Mouse (Mus musculus) hindbrain, postnatal 0 days (tissue): ENCODE data around the gene Dppa5a. TPM values are rescaled to one million over a fixed set of nuclear protein-coding genes. Genes with fewer than 3 reads are reported as not detected.
"Not testable (repeated sequence)": the region's sequence is repeated elsewhere in the genome, so short reads cannot be mapped to it uniquely, and the experiment has no call there.

Experiments used
- ATAC-seq: fragments of 200-750 bp; cut with Nextera tagmentation; 2 replicates; pipeline ENCODE4 v1.8.0; 2017; ENCODE audit warnings: mild to moderate bottlenecking, moderate TSS enrichment, moderate library complexity
- DNase-seq: peaks from one replicate; pipeline ENCODE4 v3.0.0-alpha.2; 2015; ENCODE audit warnings: low spot score
- H3K27ac ChIP-seq: fragments of 300-500 bp; sonication (generic); 2 replicates; pipeline ENCODE4 v1.5.1; 2014; ENCODE audit warnings: mild to moderate bottlenecking
- H3K27me3 ChIP-seq: fragments of 300-500 bp; sonication (generic); 2 replicates; pipeline ENCODE4 v1.6.1; 2014; ENCODE audit warnings: low read length, mixed read lengths; ENCODE audit not compliant: insufficient read depth
- H3K36me3 ChIP-seq: fragments of 300-500 bp; sonication (generic); 2 replicates; pipeline ENCODE4 v1.6.1; 2014; ENCODE audit warnings: low read length, mixed read lengths; ENCODE audit not compliant: insufficient read depth
- H3K4me1 ChIP-seq: fragments of 300-500 bp; sonication (generic); 2 replicates; pipeline ENCODE4 v1.6.1; 2014; ENCODE audit warnings: antibody characterized with exemption, low read length, mixed read lengths; ENCODE audit not compliant: insufficient read depth
- H3K4me2 ChIP-seq: fragments of 300-500 bp; sonication (generic); 2 replicates; pipeline ENCODE4 v1.6.1; 2014; ENCODE audit warnings: low read depth, mild to moderate bottlenecking, low read length, moderate library complexity, mixed read lengths
- H3K4me3 ChIP-seq: fragments of 300-500 bp; sonication (generic); 2 replicates; pipeline ENCODE4 v1.5.1; 2014; ENCODE audit warnings: low read length
- H3K9ac ChIP-seq: fragments of 300-500 bp; sonication (generic); replicated peaks from 2 replicates; pipeline ENCODE4 v1.6.1; 2014; ENCODE audit warnings: mild to moderate bottlenecking, low read length, moderate library complexity, mixed read lengths
- H3K9me3 ChIP-seq: fragments of 300-500 bp; sonication (generic); 2 replicates; pipeline ENCODE4 v1.6.1; 2016; ENCODE audit warnings: low read length, mixed read lengths
- CTCF ChIP-seq: IDR thresholded peaks from 2 replicates; pipeline ENCODE4 v1.5.1; 2016; ENCODE audit warnings: antibody characterized with exemption, control low read depth, low read depth
- WGBS: fragments of 180-500 bp; shearing (Covaris S2); extraction: QIAGEN DNeasy Blood & Tissue Kit; methylation state at CpG from one replicate; pipeline ENCODE4 v1.1.7; 2014; 5-methylcytosine and 5-hydroxymethylcytosine counted together
- polyA plus RNA-seq: library from polyadenylated mRNA; unstranded; fragments of >200 nt; fragmentation: Nextera tagmentation; extraction: Ambion mirVana; gene quantifications from 2 replicates; pipeline ENCODE4 v1.2.1, GENCODE M21; 2015
- total RNA-seq: library from RNA; depleted of rRNA; stranded (reverse); fragments of >200 nt; gene quantifications from 2 replicates; pipeline ENCODE4 v1.2.3, GENCODE M21; 2014; rRNA removed

Gene Dppa5a
- total and polyA plus RNA-seq, 2 experiments from 2014 or later = 1.8 to 6.2 TPM

- not testable (repeated sequence) for H3K36me3 ChIP-seq, H3K9ac ChIP-seq, H3K27ac ChIP-seq, H3K4me1 ChIP-seq, H3K27me3 ChIP-seq, H3K4me2 ChIP-seq, H3K4me3 ChIP-seq, H3K9me3 ChIP-seq
- DNase-seq (peak; percentile 63), ATAC-seq (peak; percentile 63; the same call in 1 of the 2 replicates)
- WGBS = 11% methylated on average over 8 of the region's 8 CpGs
- TF ChIP-seq CTCF = peak; percentile 88
Observed at GRCm38 (mm10) chr9:78340324-78340723, 27.7 kb downstream of the Dppa5a start.

- not testable (repeated sequence) for H3K4me3 ChIP-seq, DNase-seq, H3K27me3 ChIP-seq, H3K27ac ChIP-seq, H3K9me3 ChIP-seq, H3K9ac ChIP-seq, H3K36me3 ChIP-seq, H3K4me1 ChIP-seq, H3K4me2 ChIP-seq
- 0 out of 2 replicates have a peak, but pooled peaks have one; percentile 45 for ATAC-seq
Observed at GRCm38 (mm10) chr9:78337050-78337449, 30.9 kb downstream of the Dppa5a start.

- not testable (repeated sequence) for H3K27me3 ChIP-seq, H3K9me3 ChIP-seq, DNase-seq, H3K27ac ChIP-seq, H3K36me3 ChIP-seq, ATAC-seq, H3K4me3 ChIP-seq, H3K4me1 ChIP-seq, H3K4me2 ChIP-seq, H3K9ac ChIP-seq
- 100% methylated on average over 1 of the region's 1 CpGs for WGBS
Observed at GRCm38 (mm10) chr9:78327289-78327688, 40.7 kb downstream of the Dppa5a start, which contains the start of gene Omt2b. Gene Omt2b (plus strand): TSS chr9:78327589.

GRCm38 (mm10) chr9:78319499-78319898, 48.5 kb downstream of the Dppa5a start:
- WGBS = 50% methylated on average over 1 of the region's 1 CpGs
- Histone ChIP-seq H3K4me1 (no peaks in the 10 kb centered on the region), H3K9me3 (no peaks in the 10 kb centered on the region), H3K27me3 (no peaks in the 10 kb centered on the region), H3K36me3 (no peaks in the 10 kb centered on the region), H3K27ac (no peak overlapping the region), H3K4me3 (no peak overlapping the region), H3K4me2 (no peak overlapping the region), H3K9ac (no peak overlapping the region)
- DNase-seq = no peak
- peak; percentile 55 for TF ChIP-seq CTCF
- ATAC-seq = no peak

Other genes starting within 250 kb of the Dppa5a start
- 7.9 and 17.5 TPM in 2 replicates for gene Gsta4, start 185.4 kb downstream of the Dppa5a start, total RNA-seq
- gene Gsta4, start 185.4 kb downstream of the Dppa5a start, polyA plus RNA-seq = 51.8 and 55.1 TPM in 2 replicates
- gene Gsta1, start 137.5 kb downstream of the Dppa5a start, total RNA-seq = not detected in 2 replicates
- not detected in 2 replicates for gene Gsta1, start 137.5 kb downstream of the Dppa5a start, polyA plus RNA-seq
- not detected in 2 replicates for gene Gm3776, start 111.0 kb downstream of the Dppa5a start, total RNA-seq
- gene Gm3776, start 111.0 kb downstream of the Dppa5a start, polyA plus RNA-seq = not detected in 2 replicates
- not detected in 2 replicates for gene Gm10639, start 78.3 kb downstream of the Dppa5a start, total RNA-seq
- gene Gm10639, start 78.3 kb downstream of the Dppa5a start, polyA plus RNA-seq = not detected in 2 replicates
- gene Omt2a, start 53.4 kb downstream of the Dppa5a start, total RNA-seq = not detected in 2 replicates
- not detected in 2 replicates for gene Omt2a, start 53.4 kb downstream of the Dppa5a start, polyA plus RNA-seq
- not detected in 2 replicates for gene Omt2b, start 40.6 kb downstream of the Dppa5a start, total RNA-seq
- not detected in 2 replicates for gene Omt2b, start 40.6 kb downstream of the Dppa5a start, polyA plus RNA-seq
- not detected in 2 replicates for gene Gsta2, start 12.4 kb downstream of the Dppa5a start, total RNA-seq
- not detected in 2 replicates for gene Gsta2, start 12.4 kb downstream of the Dppa5a start, polyA plus RNA-seq
- 1.7 and 2.9 TPM in 2 replicates for gene Ooep, start 10.5 kb upstream of the Dppa5a start, total RNA-seq
- gene Ooep, start 10.5 kb upstream of the Dppa5a start, polyA plus RNA-seq = 4.5 and 4.7 TPM in 2 replicates
- 0.72 TPM in 1 of 2 replicates, not detected in the other for gene Ddx43, start 27.6 kb upstream of the Dppa5a start, total RNA-seq
- 0.38 and 0.59 TPM in 2 replicates for gene Ddx43, start 27.6 kb upstream of the Dppa5a start, polyA plus RNA-seq
- 0.61 and 0.63 TPM in 2 replicates for gene Cgas, start 75.1 kb upstream of the Dppa5a start, total RNA-seq
- 0.71 and 0.88 TPM in 2 replicates for gene Cgas, start 75.1 kb upstream of the Dppa5a start, polyA plus RNA-seq
- gene Mto1, start 80.0 kb upstream of the Dppa5a start, total RNA-seq = 25.7 and 36.3 TPM in 2 replicates
- gene Mto1, start 80.0 kb upstream of the Dppa5a start, polyA plus RNA-seq = 20.9 and 22.0 TPM in 2 replicates
- gene Gm17324, start 80.6 kb upstream of the Dppa5a start, total RNA-seq = 2.5 TPM in 1 of 2 replicates, not detected in the other
- gene Gm17324, start 80.6 kb upstream of the Dppa5a start, polyA plus RNA-seq = 2.3 and 3.4 TPM in 2 replicates
- gene Eef1a1, start 121.0 kb upstream of the Dppa5a start, total RNA-seq = 5,514 and 5,628 TPM in 2 replicates
- 2,472 and 2,549 TPM in 2 replicates for gene Eef1a1, start 121.0 kb upstream of the Dppa5a start, polyA plus RNA-seq
- gene Slc17a5, start 219.9 kb upstream of the Dppa5a start, total RNA-seq = 9.9 and 10.2 TPM in 2 replicates
- gene Slc17a5, start 219.9 kb upstream of the Dppa5a start, polyA plus RNA-seq = 15.5 and 16.6 TPM in 2 replicates
- gene Cd109, start 247.4 kb upstream of the Dppa5a start, total RNA-seq = 2.1 and 3.2 TPM in 2 replicates
- 1.3 and 1.7 TPM in 2 replicates for gene Cd109, start 247.4 kb upstream of the Dppa5a start, polyA plus RNA-seq